Mouse (Mus musculus) E14TG2a.4 (cell line): ENCODE results near the gene Acss2.
A peak's percentile ranks its signal among the peaks of the same experiment; 100 is the strongest.
"Not testable (repeated sequence)": the region's sequence is repeated elsewhere in the genome, so short reads cannot be mapped to it uniquely, and the experiment has no call there.

Source experiments
- H3K27me3 ChIP-seq: 2 replicates; pipeline ENCODE4 v1.6.1; 2014; ENCODE audit warnings: low read length, control low read depth; ENCODE audit not compliant: insufficient read depth
- H3K36me3 ChIP-seq: 2 replicates; pipeline ENCODE4 v1.6.1; 2014; ENCODE audit warnings: low read length, control low read depth; ENCODE audit not compliant: insufficient read depth
- H3K4me1 ChIP-seq: replicated peaks from 2 replicates; pipeline ENCODE4 v1.6.1; 2014; ENCODE audit warnings: low read depth, low read length, control low read depth
- H3K4me3 ChIP-seq: replicated peaks from 2 replicates; pipeline ENCODE4 v1.5.1; 2014; ENCODE audit warnings: mild to moderate bottlenecking, low read length
- H3K9me3 ChIP-seq: 2 replicates; pipeline ENCODE4 v1.6.1; 2014; ENCODE audit warnings: low read length, control low read depth
- CTCF ChIP-seq: conservative IDR thresholded peaks from 2 replicates; pipeline ENCODE4 v1.5.1; 2014; ENCODE audit warnings: low read length
- NANOG ChIP-seq: IDR thresholded peaks from 2 replicates; pipeline ENCODE4 v1.6.1; 2014; ENCODE audit warnings: borderline replicate concordance, low read length, mixed read lengths
- POU5F1 ChIP-seq: IDR thresholded peaks from 2 replicates; pipeline ENCODE4 v1.6.1; 2014; ENCODE audit warnings: low read length, borderline replicate concordance

Gene Acss2

DNA sequence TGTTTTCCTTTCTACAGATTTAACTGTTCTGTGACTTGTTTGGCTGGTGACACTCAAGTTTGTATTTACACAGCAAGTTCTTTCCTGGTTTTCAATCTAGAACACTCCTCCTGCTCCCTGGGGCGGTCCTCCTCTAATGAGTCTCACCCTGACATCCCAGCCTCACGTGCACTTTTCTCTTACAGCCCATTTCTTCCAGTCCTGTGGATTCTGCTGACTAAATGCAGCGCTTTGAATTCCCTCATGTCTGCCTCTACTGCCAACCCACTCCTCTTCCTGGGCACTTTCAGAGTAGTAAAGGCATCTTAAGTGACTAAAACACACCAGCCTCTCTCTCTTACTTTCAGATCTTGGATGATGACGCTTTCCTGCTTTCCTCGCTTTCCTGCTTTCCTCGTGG, 73.9 kb downstream of the Acss2 start:
- Histone ChIP-seq H3K27me3 (no peaks in the 10 kb centered on the region), H3K9me3 (no peaks in the 10 kb centered on the region), H3K4me3 (peak overlapping the region; percentile 86), H3K4me1 (peaks cover 64% of the 10 kb centered on the region), H3K36me3 (0 out of 2 replicates have a peak, but pooled peaks cover 7% of the 10 kb centered on the region)
- no peak for TF ChIP-seq NANOG
- TF ChIP-seq POU5F1: no peak
- TF ChIP-seq CTCF: no peak

DNA sequence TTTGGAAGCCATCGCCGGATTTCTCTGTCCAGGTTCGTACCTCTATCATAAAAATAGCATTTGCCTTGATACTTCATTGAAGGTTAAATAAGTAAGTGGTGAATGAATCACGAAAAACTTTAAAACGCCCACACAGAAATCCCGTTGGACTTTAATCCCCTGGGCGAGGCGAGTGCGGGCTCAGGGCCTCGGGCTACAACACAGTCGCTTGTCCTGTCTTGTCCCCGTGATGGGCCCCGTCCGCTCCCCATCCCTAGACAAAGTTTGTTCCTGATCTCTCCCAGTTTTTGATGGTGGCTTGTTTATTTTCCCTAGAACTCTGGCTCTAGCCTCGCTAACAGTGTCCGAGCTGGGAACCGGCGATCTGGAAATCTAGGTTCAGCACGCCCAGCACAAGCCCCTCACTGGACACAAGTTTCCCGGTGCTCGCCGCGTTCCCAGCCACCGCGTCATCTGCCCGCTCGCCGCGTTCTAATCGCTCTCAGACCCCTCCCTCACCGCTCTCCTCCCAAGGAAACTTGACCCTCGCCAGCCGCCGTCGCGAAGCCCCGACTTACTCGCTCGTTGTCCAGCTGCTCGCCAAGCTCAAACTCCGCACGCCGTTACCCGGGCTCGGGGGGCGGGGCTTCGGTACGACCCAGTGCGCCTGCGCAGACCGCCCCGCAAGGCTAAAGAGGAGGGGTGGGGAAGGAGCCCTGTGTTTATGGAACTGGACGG, 74.5 kb downstream of the Acss2 start, which contains the start of gene Gss:
Gene Gss, minus strand, starts transcription at position 674 of the 717 bp plus-strand sequence.
- H3K36me3 ChIP-seq: 0 out of 2 replicates have a peak, but pooled peaks cover 7% of the 10 kb centered on the region
- H3K4me1 ChIP-seq: peaks cover 63% of the 10 kb centered on the region
- peak within 1 kb of the TSS; percentile 86 for H3K4me3 ChIP-seq
- no peaks in the 10 kb centered on the region for H3K9me3 ChIP-seq
- no peak for TF ChIP-seq CTCF
- TF ChIP-seq NANOG: no peak
- TF ChIP-seq POU5F1: no peak
- no peaks in the 10 kb centered on the region for H3K27me3 ChIP-seq

DNA sequence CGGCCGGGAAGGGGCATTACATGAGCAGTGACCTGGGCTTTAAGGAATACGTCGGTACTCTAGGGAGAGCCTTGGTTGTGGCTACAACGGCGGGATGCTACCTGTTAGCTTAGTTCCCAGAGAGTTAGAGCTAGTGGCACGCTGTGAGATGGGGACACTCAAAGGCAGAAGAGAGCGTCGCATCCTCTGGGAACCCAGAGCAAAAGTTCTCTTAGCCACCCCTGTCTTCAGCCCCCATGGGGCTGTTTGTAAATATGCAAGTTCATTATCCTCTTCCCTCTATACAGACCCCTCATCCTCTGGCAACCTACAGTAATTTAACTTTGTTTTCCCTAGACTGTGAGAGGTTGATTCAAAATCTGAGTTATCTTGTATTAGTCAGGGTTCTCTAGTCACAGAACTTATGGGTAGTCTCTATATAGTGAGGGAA, 75.1 kb downstream of the Acss2 start:
- Histone ChIP-seq H3K36me3 (0 out of 2 replicates have a peak, but pooled peaks cover 4% of the 10 kb centered on the region), H3K4me1 (peaks cover 58% of the 10 kb centered on the region), H3K9me3 (no peaks in the 10 kb centered on the region), H3K4me3 (peak overlapping the region; percentile 86), H3K27me3 (no peaks in the 10 kb centered on the region)
- TF ChIP-seq POU5F1: no peak
- no peak for TF ChIP-seq CTCF
- no peak for TF ChIP-seq NANOG

DNA sequence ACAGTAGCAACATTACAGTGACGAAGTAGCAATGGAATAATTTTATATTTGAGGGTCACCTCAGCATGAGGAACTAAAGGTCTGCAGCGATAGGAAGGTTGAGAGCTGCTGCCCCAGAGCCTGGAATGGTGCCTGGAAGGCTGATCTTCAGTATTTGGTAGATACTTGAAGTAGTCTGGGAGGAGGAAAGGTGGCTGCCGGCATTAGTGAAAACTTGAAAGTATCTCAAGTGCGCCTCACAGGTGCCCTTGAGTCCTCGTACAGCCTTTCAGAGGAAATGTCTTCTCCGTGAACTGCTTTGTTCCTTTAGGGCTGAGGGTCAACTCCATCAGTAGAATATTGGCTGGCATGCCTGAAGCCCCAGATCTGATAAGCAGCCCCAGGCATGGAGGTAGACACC, 77.8 kb downstream of the Acss2 start:
- H3K27me3 ChIP-seq: no peaks in the 10 kb centered on the region
- H3K9me3 ChIP-seq: no peaks in the 10 kb centered on the region
- H3K4me3 ChIP-seq: no peak overlapping the region
- 0 out of 2 replicates have a peak, but pooled peaks cover under 1% of the 10 kb centered on the region for H3K36me3 ChIP-seq
- TF ChIP-seq NANOG (no peak), POU5F1 (no peak), CTCF (no peak)
- peaks cover 34% of the 10 kb centered on the region for H3K4me1 ChIP-seq

DNA sequence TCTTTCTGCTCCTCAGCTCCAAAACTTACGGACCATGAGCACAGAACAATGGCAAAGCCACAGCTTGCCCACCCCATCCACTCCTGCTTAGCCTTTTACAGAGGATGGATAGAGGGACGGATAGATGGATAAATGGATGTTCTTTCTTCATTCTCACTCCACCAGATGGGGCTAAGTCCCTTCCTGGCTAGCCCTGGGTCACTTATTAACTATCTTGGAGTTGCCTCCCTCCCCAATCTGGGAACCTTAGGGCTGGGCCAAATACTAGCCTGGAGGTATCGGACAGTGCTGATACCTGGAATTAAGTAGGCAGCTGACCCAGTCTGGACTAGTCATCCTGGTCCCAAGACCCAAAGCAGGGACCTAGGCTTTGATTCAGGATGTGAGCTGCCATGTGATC, 86.0 kb downstream of the Acss2 start:
- TF ChIP-seq NANOG (no peak), POU5F1 (no peak), CTCF (no peak)
- Histone ChIP-seq H3K4me3 (no peak overlapping the region), H3K9me3 (no peaks in the 10 kb centered on the region), H3K27me3 (0 out of 2 replicates have a peak, but pooled peaks cover 3% of the 10 kb centered on the region), H3K4me1 (peaks cover 25% of the 10 kb centered on the region), H3K36me3 (no peaks in the 10 kb centered on the region)

DNA sequence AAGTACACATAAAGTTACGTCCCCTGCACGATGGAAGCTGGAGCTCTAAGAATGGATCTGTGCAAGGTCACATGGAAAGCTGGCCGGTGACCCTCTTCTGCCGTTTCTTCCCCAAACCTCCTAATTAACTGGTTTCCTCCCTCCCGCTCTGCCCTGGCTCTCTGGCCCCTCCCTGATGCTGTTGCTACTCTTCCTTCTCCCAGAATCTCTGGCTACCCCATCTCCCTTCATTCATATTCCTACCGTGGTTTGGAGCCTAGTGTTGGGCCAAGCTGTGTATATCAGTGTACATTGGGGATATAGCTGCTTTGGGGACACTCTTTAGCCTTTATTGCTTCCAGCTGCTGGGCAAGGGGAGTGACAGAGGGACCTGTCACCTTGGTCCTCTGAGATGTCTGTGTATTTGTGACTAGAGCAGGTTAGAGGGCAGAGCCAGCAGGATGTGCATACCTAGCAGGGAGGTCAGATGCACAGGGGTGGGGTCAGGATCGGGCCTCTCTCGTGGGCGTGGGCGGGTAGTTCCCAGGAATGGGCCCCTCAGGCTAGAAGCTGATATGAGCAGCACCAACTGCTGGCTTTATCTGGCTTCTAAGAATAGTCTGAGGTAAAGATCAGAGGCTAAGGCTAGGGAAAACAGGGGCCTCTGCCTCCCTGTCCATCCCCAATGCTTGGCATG, 87.0 kb downstream of the Acss2 start:
- Histone ChIP-seq H3K4me3 (no peak overlapping the region), H3K27me3 (0 out of 2 replicates have a peak, but pooled peaks cover 3% of the 10 kb centered on the region), H3K4me1 (peaks cover 25% of the 10 kb centered on the region), H3K36me3 (no peaks in the 10 kb centered on the region), H3K9me3 (no peaks in the 10 kb centered on the region)
- TF ChIP-seq CTCF: no peak
- TF ChIP-seq NANOG: no peak
- no peak for TF ChIP-seq POU5F1

DNA sequence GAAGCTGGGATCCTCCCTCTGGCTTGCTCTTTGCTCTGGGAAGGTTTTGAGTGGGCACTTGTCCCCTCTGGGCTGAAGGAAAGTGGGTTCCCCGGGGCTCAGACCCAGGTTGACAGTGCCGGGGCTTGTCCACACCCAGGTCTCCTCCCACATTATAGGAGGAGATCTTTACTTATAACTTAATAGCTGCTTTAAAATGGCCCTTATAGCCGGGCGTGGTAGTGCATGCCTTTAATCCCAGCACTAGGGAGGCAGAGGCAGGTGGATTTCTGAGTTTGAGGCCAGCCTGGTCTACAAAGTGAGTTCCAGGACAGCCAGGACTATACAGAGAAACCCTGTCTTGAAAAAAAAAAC, 87.5 kb downstream of the Acss2 start:
- H3K36me3 ChIP-seq, H3K4me3 ChIP-seq, H3K27me3 ChIP-seq, H3K9me3 ChIP-seq: not testable (repeated sequence)
- H3K4me1 ChIP-seq: peaks cover 25% of the 10 kb centered on the region

DNA sequence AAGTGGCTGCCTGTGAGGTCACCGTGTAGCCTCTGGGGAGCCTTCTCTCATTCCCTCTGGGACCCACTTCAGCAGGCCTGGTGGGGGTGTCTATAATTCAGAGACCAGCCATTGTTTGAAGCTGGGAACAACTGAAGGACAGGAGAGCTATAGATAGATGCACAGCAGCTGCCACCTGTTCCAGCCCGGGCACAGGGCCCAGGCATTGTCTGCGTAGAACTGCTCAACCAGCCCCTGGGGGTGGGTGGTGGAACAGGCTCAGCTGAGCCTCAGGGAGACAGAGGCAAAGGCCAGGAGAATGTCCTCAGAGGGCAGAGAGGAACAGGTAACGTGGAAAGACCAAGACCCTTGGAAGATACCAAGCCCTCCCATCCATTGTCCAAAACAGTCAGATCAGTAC, 88.6 kb downstream of the Acss2 start:
- TF ChIP-seq POU5F1 (no peak), CTCF (no peak), NANOG (no peak)

DNA sequence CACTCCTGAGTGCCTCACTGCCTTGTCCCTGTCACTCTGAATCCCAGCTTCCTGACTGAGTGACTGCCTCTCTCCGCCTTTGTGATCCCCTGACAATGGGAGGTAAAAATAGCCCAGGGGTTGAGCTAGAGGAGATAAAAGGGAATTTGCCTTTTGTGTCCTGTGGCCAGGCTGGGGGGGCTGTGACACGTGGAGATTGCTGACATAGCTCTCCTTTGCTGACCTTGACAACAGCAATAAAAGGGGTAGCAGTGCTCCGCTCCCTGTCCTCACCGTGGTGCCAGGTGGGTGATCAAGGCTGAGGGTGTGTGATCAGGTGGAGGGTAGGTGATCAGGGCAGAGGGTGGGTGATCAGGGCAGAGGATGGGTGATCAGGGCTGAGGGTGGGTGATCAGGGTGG, 93.2 kb downstream of the Acss2 start, which contains the start of gene Myh7b:
Gene Myh7b, plus strand, starts transcription at position 235 of the 400 bp plus-strand sequence.
- no peaks in the 10 kb centered on the region for H3K36me3 ChIP-seq
- no peaks in the 10 kb centered on the region for H3K9me3 ChIP-seq
- peaks cover 5% of the 10 kb centered on the region; the same call in 1 of the 2 replicates for H3K27me3 ChIP-seq
- TF ChIP-seq CTCF: no peak
- TF ChIP-seq NANOG: no peak
- no peak for TF ChIP-seq POU5F1
- H3K4me1 ChIP-seq: peaks cover 61% of the 10 kb centered on the region
- no peak within 1 kb of the TSS for H3K4me3 ChIP-seq

More for the DNA sequence above, 88.6 kb downstream of the Acss2 start:
- H3K4me3 ChIP-seq: no peak overlapping the region
- H3K36me3 ChIP-seq: no peaks in the 10 kb centered on the region
- H3K4me1 ChIP-seq: peaks cover 33% of the 10 kb centered on the region
- no peaks in the 10 kb centered on the region for H3K9me3 ChIP-seq
- H3K27me3 ChIP-seq: 0 out of 2 replicates have a peak, but pooled peaks cover 3% of the 10 kb centered on the region
